ENCODE assay signal across 10 mouse cellular contexts in genomic region chr13:29355484-29356157, GRCm38 (mm10).
DNase-seq lines count a peak whose midpoint lies in the region; ATAC-seq and TF ChIP-seq lines count a peak whose summit lies in the region.
"Had no signal": no experiment of that assay in that cellular context is flagged by ENCODE, and none has a peak within 500 bp of the region (broad histone marks: within the 10 kb centered on the region; RNA-seq: fewer than 3 reads in every experiment).

No protein-coding gene starts in this region.

- no peak for ATAC-seq in midbrain, embryonic 11.5 days (ENCODE audit: low FRiP score)
- ATAC-seq in hindbrain, postnatal 0 days = peak; percentile 47
- no peak for ATAC-seq in limb, embryonic 14.5 days (ENCODE audit: low FRiP score, low read depth)
- ATAC-seq: intestine, postnatal 0 days had no signal

- no peak for TF ChIP-seq CTCF in heart, adult 2 months (IDR thresholded peaks at IDR 0.05)
- TF ChIP-seq CTCF in hindbrain, postnatal 0 days (IDR thresholded peaks at IDR 0.05; ENCODE audit: low read depth) = no peak

- no peaks in the 10 kb centered on the region; the same call in 1 of the 2 replicates for H3K9me3 ChIP-seq in midbrain, embryonic 10.5 days (replicated peaks)
- no peaks in the 10 kb centered on the region for H3K9me3 ChIP-seq in midbrain, embryonic 11.5 days (ENCODE audit: control insufficient read depth, low read length)
- H3K9me3 ChIP-seq in hindbrain, postnatal 0 days (ENCODE audit: low read length) = no peaks in the 10 kb centered on the region
- no peaks in the 10 kb centered on the region for H3K9me3 ChIP-seq in limb, embryonic 14.5 days (ENCODE audit: control insufficient read depth, low read length)

- no peak overlapping the region for H3K4me2 ChIP-seq in midbrain, embryonic 11.5 days
- H3K4me2 ChIP-seq in hindbrain, postnatal 0 days (ENCODE audit: low read depth, low read length) = no peak overlapping the region
- peak overlapping the region; percentile 32 for H3K4me2 ChIP-seq in limb, embryonic 14.5 days (replicated peaks; ENCODE audit: low read depth, low read length, severe bottlenecking)

- H3K9ac ChIP-seq in heart, adult 2 months (ENCODE audit: low read depth, low read length) = no peak overlapping the region
- H3K9ac ChIP-seq in midbrain, embryonic 11.5 days (ENCODE audit: low read length) = no peak overlapping the region; the same call in 1 of the 2 replicates
- H3K9ac ChIP-seq in hindbrain, postnatal 0 days (replicated peaks; ENCODE audit: low read length) = no peak overlapping the region
- no peak overlapping the region for H3K9ac ChIP-seq in limb, embryonic 14.5 days (ENCODE audit: low read depth, low read length, severe bottlenecking)

- DNase-seq in heart, adult 2 months = no peak
- DNase-seq in heart, adult 18-20 months = no peak
- no peak for DNase-seq in midbrain, embryonic 10.5 days (ENCODE audit: low spot score)
- no peak for DNase-seq in midbrain, embryonic 11.5 days (ENCODE audit: low spot score, missing footprints)
- DNase-seq in hindbrain, postnatal 0 days (ENCODE audit: low spot score) = no peak
- DNase-seq in limb, embryonic 14.5 days (ENCODE audit: low spot score) = no peak
- no peak for DNase-seq in cerebellum, postnatal 36 days
- DNase-seq in frontal cortex, postnatal 25 days (ENCODE audit: low spot score in 2 of 2) = no peak
- DNase-seq: lung, adult 18-20 months had no signal

- peaks cover 2% of the 10 kb centered on the region; the same call in 1 of the 2 replicates for H3K4me1 ChIP-seq in heart, adult 2 months (ENCODE audit: control insufficient read depth, insufficient read depth, low read length)
- H3K4me1 ChIP-seq in midbrain, embryonic 10.5 days = peaks cover 26% of the 10 kb centered on the region
- H3K4me1 ChIP-seq in midbrain, embryonic 11.5 days (ENCODE audit: control insufficient read depth, insufficient read depth, low read length) = peaks cover 10% of the 10 kb centered on the region
- peaks cover 14% of the 10 kb centered on the region for H3K4me1 ChIP-seq in hindbrain, postnatal 0 days (ENCODE audit: insufficient read depth, low read length)
- peaks cover 31% of the 10 kb centered on the region for H3K4me1 ChIP-seq in limb, embryonic 14.5 days (ENCODE audit: control insufficient read depth, insufficient read depth, low read length)

- TF ChIP-seq EP300 in heart, adult 2 months (IDR thresholded peaks at IDR 0.05; ENCODE audit: insufficient read depth, low read depth, low read length) = no peak

- 30% methylated on average over 3 of the region's 3 CpGs for WGBS in heart, adult 2 months
- 61% methylated on average over 3 of the region's 3 CpGs for WGBS in midbrain, embryonic 10.5 days
- WGBS in midbrain, embryonic 11.5 days = 66% methylated on average over 3 of the region's 3 CpGs
- WGBS in hindbrain, postnatal 0 days = 53% methylated on average over 3 of the region's 3 CpGs
- 31% methylated on average over 3 of the region's 3 CpGs for WGBS in limb, embryonic 14.5 days

- no peaks in the 10 kb centered on the region for H3K79me2 ChIP-seq in heart, adult 2 months (replicated peaks; ENCODE audit: control insufficient read depth, insufficient read depth, low read length)

- no peak overlapping the region for H3K4me3 ChIP-seq in heart, adult 2 months
- no peak overlapping the region for H3K4me3 ChIP-seq in midbrain, embryonic 10.5 days
- H3K4me3 ChIP-seq in midbrain, embryonic 11.5 days (ENCODE audit: low read depth, low read length) = no peak overlapping the region
- no peak overlapping the region for H3K4me3 ChIP-seq in hindbrain, postnatal 0 days (ENCODE audit: low read length)
- no peak overlapping the region for H3K4me3 ChIP-seq in limb, embryonic 14.5 days (replicated peaks; ENCODE audit: low read length)

- peaks cover 3% of the 10 kb centered on the region; the same call in 1 of the 2 replicates for H3K36me3 ChIP-seq in heart, adult 2 months (ENCODE audit: control insufficient read depth, insufficient read depth, low read length)
- H3K36me3 ChIP-seq in midbrain, embryonic 10.5 days = no peaks in the 10 kb centered on the region
- H3K36me3 ChIP-seq in midbrain, embryonic 11.5 days (ENCODE audit: control insufficient read depth, insufficient read depth, low read length) = no peaks in the 10 kb centered on the region
- no peaks in the 10 kb centered on the region for H3K36me3 ChIP-seq in hindbrain, postnatal 0 days (ENCODE audit: insufficient read depth, low read length)
- H3K36me3 ChIP-seq in limb, embryonic 14.5 days (ENCODE audit: control insufficient read depth, insufficient read depth, low read length) = no peaks in the 10 kb centered on the region

- intact Hi-C loops in heart, adult 2 months (cut with DNase I) = no loop called here

- no peak for TF ChIP-seq POLR2A in heart, adult 2 months (IDR thresholded peaks at IDR 0.05; ENCODE audit: insufficient read depth, low read depth, low read length)
- no peak for TF ChIP-seq POLR2A in limb, embryonic 14.5 days (IDR thresholded peaks at IDR 0.05; ENCODE audit: borderline replicate concordance, extremely low read depth, insufficient read depth, insufficient read length)

- no peaks in the 10 kb centered on the region for H3K27me3 ChIP-seq in heart, adult 2 months (ENCODE audit: control insufficient read depth, insufficient read depth, low read length)
- no peaks in the 10 kb centered on the region for H3K27me3 ChIP-seq in midbrain, embryonic 10.5 days (ENCODE audit: low read depth, poor library complexity, severe bottlenecking)
- no peaks in the 10 kb centered on the region for H3K27me3 ChIP-seq in midbrain, embryonic 11.5 days (ENCODE audit: control insufficient read depth, insufficient read depth, low read length)
- no peaks in the 10 kb centered on the region for H3K27me3 ChIP-seq in hindbrain, postnatal 0 days (ENCODE audit: insufficient read depth, low read length)
- no peaks in the 10 kb centered on the region for H3K27me3 ChIP-seq in limb, embryonic 14.5 days (ENCODE audit: control insufficient read depth, insufficient read depth, low read length)

- peak overlapping the region; percentile 27 for H3K27ac ChIP-seq in heart, adult 2 months
- H3K27ac ChIP-seq in midbrain, embryonic 10.5 days (replicated peaks) = peak overlapping the region; percentile 72
- H3K27ac ChIP-seq in midbrain, embryonic 11.5 days (ENCODE audit: low read depth, low read length) = no peak overlapping the region; the same call in 1 of the 2 replicates
- H3K27ac ChIP-seq in hindbrain, postnatal 0 days = no peak overlapping the region
- no peak overlapping the region for H3K27ac ChIP-seq in limb, embryonic 14.5 days (replicated peaks; ENCODE audit: low read depth, low read length)

Comparison
In these comparisons a context has a peak if more than half of its experiments do, and no peak if none do; other contexts are left out.
1. H3K27ac ChIP-seq: peak in heart, adult 2 months (single experiment) and midbrain, embryonic 10.5 days (single experiment); none in midbrain, embryonic 11.5 days (single experiment), hindbrain, postnatal 0 days (single experiment) and limb, embryonic 14.5 days (single experiment).